Mouse (Mus musculus): ENCODE results near the gene Crip2. TPM values are rescaled to one million over a fixed set of nuclear protein-coding genes. Genes with fewer than 3 reads are reported as not detected.

Crip2 gene
- polyA plus RNA-seq, 1 experiment from 2014 or later = 354 TPM

GRCm38 (mm10) chr12:113155887-113156539 is 16.0 kb downstream of the Crip2 start, which contains the start of gene Tedc1:
Gene Tedc1 (plus strand): TSS chr12:113156421.
- no peaks in the 10 kb centered on the region; the same call in 1 of the 2 replicates for H3K27me3 ChIP-seq (replicated peaks; ENCODE audit: control insufficient read depth, insufficient read depth, low read length)
- peak; percentile 97 for ATAC-seq
- no peaks in the 10 kb centered on the region for H3K9me3 ChIP-seq (replicated peaks; ENCODE audit: control insufficient read depth, low read length)
- peak within 1 kb of the TSS; percentile 59 for H3K4me3 ChIP-seq (ENCODE audit: low read depth, low read length)
- peak within 1 kb of the TSS; percentile 82 for H3K4me2 ChIP-seq (ENCODE audit: low read length)
- H3K4me1 ChIP-seq (ENCODE audit: control insufficient read depth, insufficient read depth, low read length) = peaks cover 18% of the 10 kb centered on the region
- H3K9ac ChIP-seq (ENCODE audit: low read length) = peak within 1 kb of the TSS; percentile 63
- peak; percentile 100 for DNase-seq (ENCODE audit: low spot score)
- WGBS = under 1% methylated on average over 46 of the region's 46 CpGs
- H3K27ac ChIP-seq (ENCODE audit: low read depth, low read length) = peak within 1 kb of the TSS; percentile 9; the same call in 1 of the 2 replicates
- H3K36me3 ChIP-seq (ENCODE audit: control insufficient read depth, insufficient read depth, low read length) = no peaks in the 10 kb centered on the region

GRCm38 (mm10) chr12:113156540-113156929 is 16.5 kb downstream of the Crip2 start:
- peak overlapping the region; percentile 82 for H3K4me2 ChIP-seq (ENCODE audit: low read length)
- no peaks in the 10 kb centered on the region for H3K36me3 ChIP-seq (ENCODE audit: control insufficient read depth, insufficient read depth, low read length)
- peak overlapping the region; percentile 63 for H3K9ac ChIP-seq (ENCODE audit: low read length)
- DNase-seq (ENCODE audit: low spot score) (no peak), ATAC-seq (no peak)
- peak overlapping the region; percentile 59 for H3K4me3 ChIP-seq (ENCODE audit: low read depth, low read length)
- peaks cover 18% of the 10 kb centered on the region for H3K4me1 ChIP-seq (ENCODE audit: control insufficient read depth, insufficient read depth, low read length)
- no peak overlapping the region for H3K27ac ChIP-seq (ENCODE audit: low read depth, low read length)
- H3K27me3 ChIP-seq (replicated peaks; ENCODE audit: control insufficient read depth, insufficient read depth, low read length) = no peaks in the 10 kb centered on the region; the same call in 1 of the 2 replicates
- no peaks in the 10 kb centered on the region for H3K9me3 ChIP-seq (replicated peaks; ENCODE audit: control insufficient read depth, low read length)
- under 1% methylated on average over 23 of the region's 23 CpGs for WGBS

GRCm38 (mm10) chr12:113157002-113157401 is 17.0 kb downstream of the Crip2 start:
- no peak for ATAC-seq
- 26% methylated on average over 8 of the region's 8 CpGs for WGBS
- Histone ChIP-seq H3K4me2 (ENCODE audit: low read length) (peak overlapping the region; percentile 82), H3K27me3 (replicated peaks; ENCODE audit: control insufficient read depth, insufficient read depth, low read length) (no peaks in the 10 kb centered on the region; the same call in 1 of the 2 replicates), H3K27ac (ENCODE audit: low read depth, low read length) (no peak overlapping the region), H3K9me3 (replicated peaks; ENCODE audit: control insufficient read depth, low read length) (no peaks in the 10 kb centered on the region), H3K9ac (ENCODE audit: low read length) (peak overlapping the region; percentile 63), H3K36me3 (ENCODE audit: control insufficient read depth, insufficient read depth, low read length) (0 out of 2 replicates have a peak, but pooled peaks cover 4% of the 10 kb centered on the region), H3K4me3 (ENCODE audit: low read depth, low read length) (peak overlapping the region; percentile 59), H3K4me1 (ENCODE audit: control insufficient read depth, insufficient read depth, low read length) (peaks cover 14% of the 10 kb centered on the region)
- no peak for DNase-seq (ENCODE audit: low spot score)

DNA sequence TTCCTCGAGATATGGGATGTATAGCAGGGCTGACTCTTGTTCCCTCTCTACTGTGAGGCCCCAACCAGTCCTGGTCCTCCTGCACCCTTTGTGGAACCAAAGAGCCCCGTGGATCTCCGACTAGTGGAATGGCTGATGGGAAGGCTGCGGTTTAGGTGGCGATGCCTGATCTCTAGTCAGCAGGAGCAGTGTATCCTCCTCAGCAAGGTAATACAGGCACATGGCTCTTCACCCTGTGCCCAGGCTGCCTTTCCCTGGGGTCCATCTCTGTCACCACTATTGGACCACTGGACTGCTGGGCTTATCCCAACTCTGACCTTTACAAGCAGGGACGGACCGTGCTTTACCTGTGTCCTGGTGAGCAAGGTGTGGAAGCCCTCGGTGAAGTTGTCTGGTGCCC is 17.5 kb downstream of the Crip2 start:
- ATAC-seq (no peak), DNase-seq (ENCODE audit: low spot score) (no peak)
- Histone ChIP-seq H3K27me3 (replicated peaks; ENCODE audit: control insufficient read depth, insufficient read depth, low read length) (no peaks in the 10 kb centered on the region; the same call in 1 of the 2 replicates), H3K9me3 (replicated peaks; ENCODE audit: control insufficient read depth, low read length) (no peaks in the 10 kb centered on the region), H3K4me1 (ENCODE audit: control insufficient read depth, insufficient read depth, low read length) (peaks cover 10% of the 10 kb centered on the region), H3K27ac (ENCODE audit: low read depth, low read length) (no peak overlapping the region), H3K9ac (ENCODE audit: low read length) (no peak overlapping the region), H3K4me3 (ENCODE audit: low read depth, low read length) (no peak overlapping the region; the same call in 1 of the 2 replicates), H3K4me2 (ENCODE audit: low read length) (peak overlapping the region; percentile 82; the same call in 1 of the 2 replicates), H3K36me3 (ENCODE audit: control insufficient read depth, insufficient read depth, low read length) (0 out of 2 replicates have a peak, but pooled peaks cover 4% of the 10 kb centered on the region)
- 90% methylated on average over 8 of the region's 8 CpGs for WGBS

- Histone ChIP-seq H3K9me3 (replicated peaks; ENCODE audit: control insufficient read depth, low read length) (no peaks in the 10 kb centered on the region), H3K4me3 (ENCODE audit: low read depth, low read length) (no peak overlapping the region), H3K4me2 (ENCODE audit: low read length) (no peak overlapping the region), H3K4me1 (ENCODE audit: control insufficient read depth, insufficient read depth, low read length) (peaks cover 10% of the 10 kb centered on the region), H3K36me3 (ENCODE audit: control insufficient read depth, insufficient read depth, low read length) (peaks cover 4% of the 10 kb centered on the region; the same call in 1 of the 2 replicates), H3K27me3 (replicated peaks; ENCODE audit: control insufficient read depth, insufficient read depth, low read length) (no peaks in the 10 kb centered on the region), H3K9ac (ENCODE audit: low read length) (no peak overlapping the region), H3K27ac (ENCODE audit: low read depth, low read length) (no peak overlapping the region)
- ATAC-seq (no peak), DNase-seq (ENCODE audit: low spot score) (no peak)
- 95% methylated on average over 8 of the region's 8 CpGs for WGBS
These were observed 17.9 kb downstream of the Crip2 start for GRCm38 (mm10) chr12:113157971-113158370.

- no peaks in the 10 kb centered on the region for H3K27me3 ChIP-seq (replicated peaks; ENCODE audit: control insufficient read depth, insufficient read depth, low read length)
- peak overlapping the region; percentile 33; the same call in 1 of the 2 replicates for H3K27ac ChIP-seq (ENCODE audit: low read depth, low read length)
- no peak overlapping the region for H3K4me2 ChIP-seq (ENCODE audit: low read length)
- H3K36me3 ChIP-seq (ENCODE audit: control insufficient read depth, insufficient read depth, low read length) = peaks cover 16% of the 10 kb centered on the region
- peak overlapping the region; percentile 46 for H3K9ac ChIP-seq (ENCODE audit: low read length)
- no peak overlapping the region for H3K4me3 ChIP-seq (ENCODE audit: low read depth, low read length)
- H3K9me3 ChIP-seq (replicated peaks; ENCODE audit: control insufficient read depth, low read length) = no peaks in the 10 kb centered on the region
- no peaks in the 10 kb centered on the region for H3K4me1 ChIP-seq (ENCODE audit: control insufficient read depth, insufficient read depth, low read length)
- ATAC-seq = peak; percentile 40; the same call in 1 of the 2 replicates
- no peak for DNase-seq (ENCODE audit: low spot score)
- 54% methylated on average over 11 of the region's 11 CpGs for WGBS
These were observed 23.5 kb downstream of the Crip2 start for GRCm38 (mm10) chr12:113163561-113164006.

- no peaks in the 10 kb centered on the region for H3K4me1 ChIP-seq (ENCODE audit: control insufficient read depth, insufficient read depth, low read length)
- H3K4me3 ChIP-seq (ENCODE audit: low read depth, low read length) = no peak overlapping the region
- ATAC-seq (no peak), DNase-seq (ENCODE audit: low spot score) (no peak)
- no peak overlapping the region for H3K4me2 ChIP-seq (ENCODE audit: low read length)
- no peaks in the 10 kb centered on the region for H3K27me3 ChIP-seq (replicated peaks; ENCODE audit: control insufficient read depth, insufficient read depth, low read length)
- 89% methylated on average over 9 of the region's 9 CpGs for WGBS
- H3K9ac ChIP-seq (ENCODE audit: low read length) = no peak overlapping the region
- peaks cover 12% of the 10 kb centered on the region for H3K36me3 ChIP-seq (ENCODE audit: control insufficient read depth, insufficient read depth, low read length)
- H3K9me3 ChIP-seq (replicated peaks; ENCODE audit: control insufficient read depth, low read length) = no peaks in the 10 kb centered on the region
- H3K27ac ChIP-seq (ENCODE audit: low read depth, low read length) = no peak overlapping the region
These were observed 28.0 kb downstream of the Crip2 start for GRCm38 (mm10) chr12:113168031-113168536.

DNA sequence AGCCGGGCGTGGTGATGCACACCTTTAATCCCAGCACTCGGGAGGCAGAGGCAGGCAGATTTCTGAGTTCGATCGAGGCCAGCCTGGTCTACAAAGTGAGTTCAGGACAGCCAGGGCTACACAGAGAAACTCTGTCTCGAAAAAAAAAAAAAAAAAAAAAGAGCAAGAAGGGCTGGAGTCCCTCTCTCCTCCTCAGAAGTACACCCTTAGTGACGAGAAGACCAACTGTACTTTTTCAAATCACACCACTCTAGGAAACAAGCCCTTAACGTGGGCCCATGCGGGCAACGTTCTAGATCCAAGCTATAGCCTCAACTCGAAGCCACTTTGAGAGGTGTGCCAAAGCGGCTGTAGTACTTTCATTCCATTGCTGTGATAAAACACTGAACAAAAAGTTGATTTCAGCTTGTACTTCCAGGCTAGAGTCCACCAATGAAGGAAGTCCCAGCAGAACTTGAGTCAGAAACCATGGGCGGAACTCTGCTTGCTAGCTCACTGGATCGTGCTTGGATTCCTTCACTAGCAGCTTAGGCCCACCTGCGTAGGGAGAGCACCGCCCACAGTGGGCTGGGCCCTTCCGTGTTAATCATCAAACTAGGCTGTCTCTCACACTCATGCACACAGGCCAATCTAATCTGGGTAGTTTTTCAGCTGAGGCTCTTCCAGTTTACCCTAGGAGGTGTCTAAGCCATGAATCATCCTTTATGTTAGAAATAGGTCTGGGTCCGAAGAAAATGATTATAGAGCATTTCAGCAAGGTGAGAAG is 37.1 kb downstream of the Crip2 start:
- ATAC-seq = no peak
- no peaks in the 10 kb centered on the region for H3K9me3 ChIP-seq (replicated peaks; ENCODE audit: control insufficient read depth, low read length)
- no peak for DNase-seq (ENCODE audit: low spot score)
- no peaks in the 10 kb centered on the region for H3K4me1 ChIP-seq (ENCODE audit: control insufficient read depth, insufficient read depth, low read length)
- H3K27me3 ChIP-seq (replicated peaks; ENCODE audit: control insufficient read depth, insufficient read depth, low read length) = no peaks in the 10 kb centered on the region
- H3K27ac ChIP-seq (ENCODE audit: low read depth, low read length) = no peak overlapping the region
- no peaks in the 10 kb centered on the region for H3K36me3 ChIP-seq (ENCODE audit: control insufficient read depth, insufficient read depth, low read length)
- no peak overlapping the region for H3K4me2 ChIP-seq (ENCODE audit: low read length)
- no peak overlapping the region for H3K9ac ChIP-seq (ENCODE audit: low read length)
- no peak overlapping the region for H3K4me3 ChIP-seq (ENCODE audit: low read depth, low read length)
- WGBS = 89% methylated on average over 18 of the region's 18 CpGs

All from forebrain, embryonic 14.5 days (tissue).